Mouse (Mus musculus) embryonic facial prominence, embryonic 10.5 days (tissue): Measurements from ENCODE around the gene Ranbp3. TPM values are rescaled to one million over a fixed set of nuclear protein-coding genes. Genes with fewer than 3 reads are reported as not detected.

Experiments
- DNase-seq: peaks from one replicate; pipeline ENCODE4 v3.0.0-alpha.2; 2017; ENCODE audit warnings: low spot score
- H3K27ac ChIP-seq: fragments of 300-500 bp; sonication (generic); replicated peaks from 2 replicates; pipeline ENCODE4 v1.5.1; 2016; ENCODE audit warnings: mild to moderate bottlenecking
- H3K27me3 ChIP-seq: fragments of 300-500 bp; sonication (generic); replicated peaks from 2 replicates; pipeline ENCODE4 v1.6.1; 2016; ENCODE audit warnings: low read depth, mild to moderate bottlenecking; ENCODE audit not compliant: poor library complexity, severe bottlenecking
- H3K36me3 ChIP-seq: fragments of 300-500 bp; sonication (generic); replicated peaks from 2 replicates; pipeline ENCODE4 v1.6.1; 2016; ENCODE audit warnings: mild to moderate bottlenecking, moderate library complexity
- H3K4me1 ChIP-seq: fragments of 300-500 bp; sonication (generic); 2 replicates; pipeline ENCODE4 v1.6.1; 2016
- H3K4me3 ChIP-seq: fragments of 300-500 bp; sonication (generic); 2 replicates; pipeline ENCODE4 v1.5.1; 2016; ENCODE audit warnings: mild to moderate bottlenecking, moderate library complexity
- H3K9me3 ChIP-seq: fragments of 300-500 bp; sonication (generic); 2 replicates; pipeline ENCODE4 v1.6.1; 2016; ENCODE audit warnings: mild to moderate bottlenecking
- WGBS: fragments of 180-500 bp; shearing (Covaris S2); methylation state at CpG from one replicate; pipeline ENCODE4 v1.1.7; 2016; 5-methylcytosine and 5-hydroxymethylcytosine counted together
- polyA plus RNA-seq: library from polyadenylated mRNA; unstranded; fragments of >200 nt; fragmentation: Nextera tagmentation; extraction: Ambion mirVana; gene quantifications from 2 replicates; pipeline ENCODE4 v1.2.1, GENCODE M21; 2016

Gene Ranbp3
- polyA plus RNA-seq, 1 experiment from 2014 or later: 132 TPM

- Histone ChIP-seq H3K27me3 (peaks cover 55% of the 10 kb centered on the region), H3K4me1 (peaks cover 61% of the 10 kb centered on the region), H3K27ac (no peak overlapping the region), H3K9me3 (0 out of 2 replicates have a peak, but pooled peaks cover 3% of the 10 kb centered on the region), H3K36me3 (no peaks in the 10 kb centered on the region), H3K4me3 (no peak overlapping the region)
- WGBS: 70% methylated on average over 3 of the region's 3 CpGs
- no peak for DNase-seq
Measured at GRCm38 (mm10) chr17:56761077-56761476, 88.0 kb downstream of the Ranbp3 start.

Other genes with a start within 250 kb of the Ranbp3 start
- 85.0 and 86.4 TPM in 2 replicates for gene Ptprs, start 196.8 kb upstream of the Ranbp3 start, polyA plus RNA-seq
- not detected in 2 replicates for gene Znrf4, start 160.9 kb upstream of the Ranbp3 start, polyA plus RNA-seq
- gene Gm20219, start 118.9 kb upstream of the Ranbp3 start, polyA plus RNA-seq: 0.96 and 1.2 TPM in 2 replicates
- gene Safb2, start 88.7 kb upstream of the Ranbp3 start, polyA plus RNA-seq: 92.4 and 98.6 TPM in 2 replicates
- 158 and 162 TPM in 2 replicates for gene Safb, start 88.5 kb upstream of the Ranbp3 start, polyA plus RNA-seq
- gene 2410015M20Rik, start 63.5 kb upstream of the Ranbp3 start, polyA plus RNA-seq: 190 and 205 TPM in 2 replicates
- 1,580 and 1,631 TPM in 2 replicates for gene Rpl36, start 59.9 kb upstream of the Ranbp3 start, polyA plus RNA-seq
- gene Lonp1, start 46.4 kb upstream of the Ranbp3 start, polyA plus RNA-seq: 56.5 and 59.0 TPM in 2 replicates
- gene Catsperd, start 45.2 kb upstream of the Ranbp3 start, polyA plus RNA-seq: 0.73 and 0.77 TPM in 2 replicates
- gene Ndufa11, start 44.5 kb downstream of the Ranbp3 start, polyA plus RNA-seq: 388 and 402 TPM in 2 replicates
- gene Vmac, start 44.7 kb downstream of the Ranbp3 start, polyA plus RNA-seq: 14.1 and 14.5 TPM in 2 replicates
- gene Nrtn, start 84.2 kb downstream of the Ranbp3 start, polyA plus RNA-seq: 4.5 and 4.7 TPM in 2 replicates
- 45.0 and 45.6 TPM in 2 replicates for gene Dus3l, start 91.5 kb downstream of the Ranbp3 start, polyA plus RNA-seq
- 1.7 and 1.8 TPM in 2 replicates for gene Prr22, start 97.0 kb downstream of the Ranbp3 start, polyA plus RNA-seq
- 4.0 and 5.3 TPM in 2 replicates for gene Rfx2, start 157.7 kb downstream of the Ranbp3 start, polyA plus RNA-seq
- gene Acsbg2, start 201.2 kb downstream of the Ranbp3 start, polyA plus RNA-seq: not detected in 2 replicates
- gene 1700061G19Rik, start 202.2 kb downstream of the Ranbp3 start, polyA plus RNA-seq: 0.44 and 0.52 TPM in 2 replicates